Mouse (Mus musculus) CD8-positive naive resting alpha-beta T cell, adult 57 days (primary cell): ENCODE measurements around the gene Msh5. TPM values are rescaled to one million over a fixed set of nuclear protein-coding genes. Genes with fewer than 3 reads are reported as not detected.

Experiments
- total RNA-seq: library from RNA; stranded (reverse); gene quantifications from one replicate; pipeline ENCODE4 v1.2.4, GENCODE M21; 2023

Gene Msh5
- total RNA-seq, 1 experiment from 2014 or later = 2.9 TPM

Other genes starting within 250 kb of the Msh5 start
- gene Cyp21a1, start 242.2 kb downstream of the Msh5 start, total RNA-seq = not detected
- gene Stk19, start 209.8 kb downstream of the Msh5 start, total RNA-seq = 62.5 TPM
- 76.5 TPM for gene Dxo, start 209.7 kb downstream of the Msh5 start, total RNA-seq
- gene Skiv2l, start 196.5 kb downstream of the Msh5 start, total RNA-seq = 106 TPM
- gene Nelfe, start 196.4 kb downstream of the Msh5 start, total RNA-seq = 31.0 TPM
- gene Cfb, start 184.2 kb downstream of the Msh5 start, total RNA-seq = 0.61 TPM
- 5.4 TPM for gene Zbtb12, start 167.3 kb downstream of the Msh5 start, total RNA-seq
- not detected for gene Gm20547, start 164.7 kb downstream of the Msh5 start, total RNA-seq
- gene C2, start 148.5 kb downstream of the Msh5 start, total RNA-seq = 1.9 TPM
- 120 TPM for gene Ehmt2, start 148.3 kb downstream of the Msh5 start, total RNA-seq
- not detected for gene Slc44a4, start 132.3 kb downstream of the Msh5 start, total RNA-seq
- gene Neu1, start 115.5 kb downstream of the Msh5 start, total RNA-seq = 55.1 TPM
- 83.6 TPM for gene Hspa1b, start 87.5 kb downstream of the Msh5 start, total RNA-seq
- gene Gm20481, start 76.8 kb downstream of the Msh5 start, total RNA-seq = not detected
- gene Hspa1a, start 74.6 kb downstream of the Msh5 start, total RNA-seq = 42.1 TPM
- gene Hspa1l, start 74.0 kb downstream of the Msh5 start, total RNA-seq = not detected
- gene Lsm2, start 64.9 kb downstream of the Msh5 start, total RNA-seq = 27.1 TPM
- 98.2 TPM for gene Vars, start 45.8 kb downstream of the Msh5 start, total RNA-seq
- 0.80 TPM for gene Vwa7, start 30.2 kb downstream of the Msh5 start, total RNA-seq
- 0.70 TPM for gene Sapcd1, start 18.7 kb downstream of the Msh5 start, total RNA-seq
- 149 TPM for gene Clic1, start 3.2 kb upstream of the Msh5 start, total RNA-seq
- 0.64 TPM for gene Ddah2, start 12.3 kb upstream of the Msh5 start, total RNA-seq
- not detected for gene Ly6g6c, start 18.6 kb upstream of the Msh5 start, total RNA-seq
- not detected for gene Mpig6b, start 19.4 kb upstream of the Msh5 start, total RNA-seq
- gene Ly6g6e, start 30.2 kb upstream of the Msh5 start, total RNA-seq = not detected
- gene Ly6g6d, start 31.3 kb upstream of the Msh5 start, total RNA-seq = not detected
- gene Ly6g6f, start 38.9 kb upstream of the Msh5 start, total RNA-seq = not detected
- gene Abhd16a, start 42.5 kb upstream of the Msh5 start, total RNA-seq = 70.2 TPM
- gene Ly6g5c, start 61.5 kb upstream of the Msh5 start, total RNA-seq = not detected
- 0.61 TPM for gene Ly6g5b, start 68.7 kb upstream of the Msh5 start, total RNA-seq
- 22.8 TPM for gene Gpank1, start 74.7 kb upstream of the Msh5 start, total RNA-seq
- 143 TPM for gene Csnk2b, start 75.3 kb upstream of the Msh5 start, total RNA-seq
- 21.0 TPM for gene D17H6S53E, start 79.6 kb upstream of the Msh5 start, total RNA-seq
- not detected for gene Apom, start 85.3 kb upstream of the Msh5 start, total RNA-seq
- 377 TPM for gene Bag6, start 88.4 kb upstream of the Msh5 start, total RNA-seq
- gene Prrc2a, start 118.2 kb upstream of the Msh5 start, total RNA-seq = 311 TPM
- 2.4 TPM for gene Aif1, start 129.3 kb upstream of the Msh5 start, total RNA-seq
- 19.8 TPM for gene Lst1, start 141.7 kb upstream of the Msh5 start, total RNA-seq
- gene Ltb, start 147.7 kb upstream of the Msh5 start, total RNA-seq = 515 TPM
- 17.4 TPM for gene Tnf, start 155.3 kb upstream of the Msh5 start, total RNA-seq
- gene Lta, start 158.6 kb upstream of the Msh5 start, total RNA-seq = 16.4 TPM
- not detected for gene Gm16181, start 174.1 kb upstream of the Msh5 start, total RNA-seq
- 2.9 TPM for gene Atp6v1g2, start 186.9 kb upstream of the Msh5 start, total RNA-seq
- gene Nfkbil1, start 189.0 kb upstream of the Msh5 start, total RNA-seq = 12.2 TPM
- 460 TPM for gene Ddx39b, start 195.0 kb upstream of the Msh5 start, total RNA-seq
- 2,305 TPM for gene H2-D1, start 216.0 kb upstream of the Msh5 start, total RNA-seq